Mouse (Mus musculus) T-helper 17 cell (primary cell): ENCODE measurements at regions not wholly inside any gene's neighbourhood (a gene's known extent, or its start where the extent isn't known, plus 50 kb on each side); places are given as distances from the start of the nearest gene placed in this dataset.

Source experiments
- in situ Hi-C, 2 experiments: fragments of 300-600 bp; cut with MboI, MseI; formaldehyde crosslinking; loops; 1 replicate in 1 of 2; 2 replicates in 1 of 2; pipeline ENCODE4 v1.15.1; 2025; ENCODE audit warnings: high pct_unique_total_duplicates in 2 of 2

DNA sequence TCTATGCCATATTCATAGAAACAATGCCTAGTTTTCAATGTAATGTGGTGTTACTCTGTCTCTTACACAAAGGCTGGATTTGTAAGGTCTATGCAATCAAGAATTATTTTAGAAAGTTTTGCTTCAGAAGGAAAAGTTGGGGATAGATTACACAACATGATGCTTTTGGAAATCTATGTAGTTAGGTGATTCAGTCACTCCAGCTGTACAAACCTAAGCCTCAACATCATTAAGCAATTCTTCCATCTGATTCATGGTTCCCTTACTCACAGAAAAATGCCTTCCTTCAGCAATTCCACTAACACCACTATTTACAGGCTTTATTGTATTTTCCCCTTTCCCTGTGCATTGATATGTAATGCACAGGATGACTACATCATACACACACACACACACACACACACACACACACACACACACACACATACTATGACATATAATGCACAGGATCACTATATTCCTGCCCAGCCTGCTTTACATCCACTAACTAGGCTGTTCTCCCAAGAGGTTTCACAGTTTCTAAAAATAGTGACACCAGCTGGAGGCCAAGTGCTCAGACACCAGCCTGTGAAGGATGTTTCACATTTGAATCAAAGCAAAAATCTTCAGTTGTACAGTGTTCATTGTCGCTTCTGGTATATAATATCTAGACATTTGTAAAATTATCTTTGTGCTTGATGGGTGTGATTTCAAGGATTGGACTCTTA is 305.9 kb downstream of the Klf6 start:
- in situ Hi-C loops, result no loop called here

DNA sequence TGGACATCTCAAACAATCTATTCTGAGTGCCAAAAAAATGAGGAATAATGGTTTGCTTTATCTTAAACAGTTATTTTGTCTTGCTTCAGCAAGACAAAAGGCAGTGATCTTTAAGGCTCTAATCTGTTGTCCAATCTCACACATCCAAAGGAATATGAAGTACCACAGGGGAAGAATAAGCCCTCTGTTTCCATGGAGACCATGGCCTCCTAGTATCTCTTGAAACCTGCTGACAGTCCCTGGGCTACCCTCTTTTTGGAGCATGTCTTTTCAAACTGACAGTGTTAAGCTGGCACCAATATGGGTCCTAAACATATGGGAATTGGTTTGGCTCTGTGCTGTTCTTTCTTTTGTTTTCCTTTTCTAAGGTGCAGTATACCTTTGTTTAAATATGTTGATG is 311.8 kb downstream of the Klf6 start:
- in situ Hi-C loops, result no loop called here

GRCm38 (mm10) chr13:6178362-6179070 is 317.2 kb downstream of the Klf6 start:
- in situ Hi-C loops, result loop anchor here in 1 of 2 experiments (5.0 kb wide), 1 partner anchor 49 kb away; no protein-coding TSS in a partner anchor

- in situ Hi-C loops, result no loop called here
Observed at GRCm38 (mm10) chr13:6189133-6189532, 327.9 kb downstream of the Klf6 start.

DNA sequence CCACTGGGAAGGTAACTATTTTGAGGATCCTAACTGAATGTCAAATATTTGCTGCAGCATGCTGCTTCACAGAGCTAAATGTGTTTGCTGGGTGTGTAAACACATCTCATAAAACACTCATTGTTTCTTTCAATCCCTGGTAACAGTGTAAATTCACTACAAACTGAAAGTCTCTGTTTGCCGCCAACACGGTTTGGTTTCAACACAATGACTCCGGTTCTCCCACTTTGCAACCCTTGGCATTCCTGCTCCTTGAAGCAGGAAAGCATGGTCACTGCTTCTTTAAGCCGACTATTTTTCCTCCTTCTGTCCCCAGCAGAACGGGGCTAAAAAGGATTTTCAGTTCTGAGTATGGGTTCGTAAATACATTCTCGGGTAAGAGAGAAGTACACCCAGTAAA is 328.3 kb downstream of the Klf6 start:
- in situ Hi-C loops, result no loop called here

DNA sequence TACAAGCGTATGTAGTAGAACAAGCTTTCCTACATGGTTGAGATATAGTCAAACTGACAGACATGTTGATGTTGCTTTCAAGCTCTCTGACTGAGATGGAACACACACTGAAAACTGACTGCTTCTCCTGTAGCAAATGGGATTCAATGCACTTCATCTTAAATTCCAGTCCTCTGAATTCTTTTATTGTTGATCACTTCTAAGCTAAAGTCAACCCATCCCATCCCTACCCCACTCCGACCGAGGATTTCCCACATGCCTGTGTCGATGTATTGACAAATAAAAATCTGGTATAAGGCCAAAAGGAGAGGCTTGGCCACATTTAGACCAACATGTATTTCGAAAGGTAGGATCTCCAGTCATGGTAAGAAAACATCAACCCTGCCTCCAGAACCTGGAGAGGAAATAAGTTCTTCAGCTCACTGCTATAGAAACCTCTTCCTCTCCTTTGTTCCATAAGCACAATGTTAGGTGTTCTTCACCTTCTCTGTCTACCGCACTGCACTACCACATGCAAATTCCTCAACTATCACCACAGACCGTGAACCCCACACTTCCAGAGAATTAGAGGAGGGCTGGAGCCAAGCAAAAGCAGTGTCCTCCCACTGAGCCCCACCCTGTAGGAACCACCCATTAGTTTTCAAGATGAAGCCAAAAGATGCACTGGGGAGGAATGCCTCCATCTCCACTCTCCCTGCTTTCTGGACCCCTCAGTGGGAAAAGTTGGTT is 330.1 kb downstream of the Klf6 start:
- in situ Hi-C loops, result loop anchor here in 1 of 2 experiments (5.0 kb wide), 2 partner anchors 64 to 1414 kb away; no protein-coding TSS in a partner anchor

DNA sequence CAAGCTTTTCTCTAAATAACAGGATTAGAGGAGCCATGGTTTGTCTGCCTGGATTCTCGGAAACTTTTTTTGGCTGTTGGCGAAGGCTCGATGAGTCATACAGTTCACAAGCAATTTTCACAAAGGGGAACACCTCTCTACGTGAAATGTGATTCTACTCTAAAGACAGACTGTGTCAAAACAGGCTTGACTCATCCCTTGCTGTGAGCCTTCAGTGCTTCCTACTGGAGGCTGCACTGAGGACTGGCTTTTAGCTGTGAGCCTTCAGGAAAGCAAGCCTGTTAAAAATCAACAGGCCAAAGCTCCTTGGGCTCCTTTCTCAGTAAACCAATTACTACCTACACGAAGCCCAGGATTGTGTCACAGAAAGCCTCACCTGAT is 330.6 kb downstream of the Klf6 start:
- in situ Hi-C loops, result loop anchor here in 1 of 2 experiments (5.0 kb wide), 2 partner anchors 65 to 1415 kb away; no protein-coding TSS in a partner anchor

DNA sequence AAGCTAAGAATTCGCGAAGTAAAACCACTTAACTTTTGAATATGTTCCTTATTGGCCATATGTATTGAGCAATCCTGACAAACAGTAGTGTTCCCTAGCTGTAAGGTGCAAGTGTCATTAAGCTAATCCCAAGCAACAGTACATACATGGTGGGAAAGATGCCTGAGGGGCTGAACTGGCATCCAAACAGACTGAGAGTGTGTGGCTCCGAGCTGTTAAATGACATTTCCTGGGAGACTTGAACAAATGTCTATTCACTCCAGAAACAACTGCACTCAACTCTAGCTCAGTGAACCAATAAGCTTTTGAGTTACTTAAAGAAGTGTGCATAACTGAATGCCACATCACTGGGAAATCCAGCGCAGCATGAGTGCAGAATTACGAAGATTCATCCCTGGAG is 335.4 kb downstream of the Klf6 start:
- in situ Hi-C loops, result no loop called here

DNA sequence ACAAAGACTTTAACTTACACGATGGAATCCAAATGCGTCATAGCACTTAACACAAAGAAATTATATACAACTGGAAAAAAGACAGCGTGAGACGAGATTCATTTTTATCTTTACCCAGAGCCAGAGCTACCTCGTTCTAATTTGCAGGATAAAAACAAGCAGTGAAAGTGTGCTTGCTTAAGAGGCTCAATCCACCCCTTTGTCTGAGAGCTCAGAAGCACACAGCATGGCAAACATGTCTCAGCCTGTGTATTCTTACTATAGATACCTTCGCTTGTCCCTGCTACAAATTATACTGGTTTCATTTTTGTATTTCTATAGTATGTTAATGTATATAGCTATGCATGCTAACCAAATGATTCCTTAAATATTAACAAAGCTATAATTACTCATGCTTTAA is 337.8 kb downstream of the Klf6 start:
- in situ Hi-C loops, result no loop called here

- in situ Hi-C loops, result no loop called here
Observed at GRCm38 (mm10) chr13:6201516-6201915, 340.2 kb downstream of the Klf6 start.

GRCm38 (mm10) chr13:6204801-6205200 is 343.1 kb upstream of the Pitrm1 start:
- in situ Hi-C loops, result no loop called here

DNA sequence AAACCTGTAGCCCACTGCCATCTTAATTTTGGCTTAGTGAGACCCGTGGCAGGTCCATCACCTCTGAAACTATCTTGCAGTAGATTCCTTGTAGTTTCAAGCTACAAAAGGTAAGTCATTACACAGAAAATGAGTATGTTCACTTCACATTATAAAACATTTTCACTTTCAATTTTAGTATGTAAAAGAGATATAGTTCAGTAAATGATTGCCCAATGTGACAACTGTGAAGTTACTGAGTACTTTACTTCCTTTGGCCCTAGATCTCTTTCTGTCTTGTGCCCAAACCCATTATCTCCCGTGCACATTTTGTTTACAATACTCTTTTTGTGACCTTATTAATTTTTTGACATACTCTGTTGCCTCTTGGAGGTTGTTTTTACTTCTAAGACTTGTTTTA is 335.4 kb upstream of the Pitrm1 start:
- in situ Hi-C loops, result no loop called here

DNA sequence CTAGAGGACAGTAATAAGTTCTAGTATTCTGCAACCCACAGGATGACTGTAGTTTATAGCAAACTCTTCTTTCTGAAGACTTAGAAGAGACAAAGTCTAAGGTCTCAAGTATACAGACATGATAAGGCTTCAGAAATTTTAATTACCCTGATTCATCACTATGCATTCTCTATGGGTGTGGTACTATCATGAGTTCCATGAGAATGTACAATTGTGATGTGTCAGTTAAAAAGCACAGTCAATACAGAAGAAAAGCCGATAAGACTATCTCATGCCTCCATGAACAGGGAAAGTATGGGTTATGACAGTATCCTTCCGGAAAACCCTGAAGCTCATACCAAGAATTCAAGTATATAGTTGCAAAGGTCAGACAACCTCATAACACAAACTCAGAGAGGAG is 333.8 kb upstream of the Pitrm1 start:
- in situ Hi-C loops, result no loop called here

DNA sequence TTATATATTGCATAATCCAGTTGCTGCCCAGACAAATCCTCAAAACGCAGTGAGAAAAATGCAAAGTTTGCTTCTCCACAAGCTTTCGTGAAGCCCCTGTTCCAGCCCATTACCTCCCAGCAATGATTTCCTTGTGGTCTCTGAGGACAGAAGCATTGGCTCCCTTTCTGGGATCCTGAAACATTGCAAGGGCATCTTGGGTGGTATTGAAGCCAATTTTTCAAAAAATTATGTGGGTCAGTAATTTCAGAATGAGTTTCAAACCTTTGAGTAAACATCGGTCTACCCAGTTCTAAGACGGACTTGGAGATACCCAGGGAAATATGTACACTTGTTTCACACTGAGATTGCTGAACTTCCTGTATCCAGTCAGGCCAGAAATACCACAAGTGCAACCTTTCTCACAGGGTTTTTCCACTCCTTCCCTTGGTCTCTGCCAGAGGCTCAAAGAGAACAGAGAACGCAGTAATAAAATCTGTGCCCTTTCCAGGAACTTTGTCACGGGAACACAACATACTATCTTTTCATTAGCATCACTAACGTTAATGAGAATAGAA is 321.8 kb upstream of the Pitrm1 start:
- in situ Hi-C loops, result loop anchor here in 1 of 2 experiments (5.0 kb wide), 1 partner anchor 49 kb away; no protein-coding TSS in a partner anchor

GRCm38 (mm10) chr13:6228278-6228677 is 319.7 kb upstream of the Pitrm1 start:
- in situ Hi-C loops, result loop anchor here in 1 of 2 experiments (5.0 kb wide), 1 partner anchor 51 kb away; no protein-coding TSS in a partner anchor

- in situ Hi-C loops, result no loop called here
Observed at GRCm38 (mm10) chr13:6235394-6235793, 312.6 kb upstream of the Pitrm1 start.

DNA sequence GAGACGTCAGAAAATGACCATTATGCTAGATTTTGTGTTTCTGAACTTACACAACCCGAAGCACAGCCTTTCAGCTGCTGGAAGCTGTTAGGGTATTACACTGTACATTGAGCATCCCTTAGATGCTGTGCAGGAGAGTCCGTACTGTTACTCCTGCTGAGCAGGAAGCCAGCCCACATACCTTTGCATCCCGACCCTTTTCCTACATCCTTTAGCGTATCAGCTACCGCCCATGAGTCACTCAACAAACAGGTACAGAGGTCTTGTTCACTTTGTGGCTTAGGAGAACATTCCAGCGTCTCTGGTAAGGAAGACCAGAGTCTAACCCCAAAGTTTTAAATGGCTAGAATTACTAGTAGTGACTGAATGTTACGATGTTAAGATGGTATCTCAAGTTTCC is 311.4 kb upstream of the Pitrm1 start:
- in situ Hi-C loops, result no loop called here

GRCm38 (mm10) chr13:6237201-6237600 is 310.7 kb upstream of the Pitrm1 start:
- in situ Hi-C loops, result no loop called here

DNA sequence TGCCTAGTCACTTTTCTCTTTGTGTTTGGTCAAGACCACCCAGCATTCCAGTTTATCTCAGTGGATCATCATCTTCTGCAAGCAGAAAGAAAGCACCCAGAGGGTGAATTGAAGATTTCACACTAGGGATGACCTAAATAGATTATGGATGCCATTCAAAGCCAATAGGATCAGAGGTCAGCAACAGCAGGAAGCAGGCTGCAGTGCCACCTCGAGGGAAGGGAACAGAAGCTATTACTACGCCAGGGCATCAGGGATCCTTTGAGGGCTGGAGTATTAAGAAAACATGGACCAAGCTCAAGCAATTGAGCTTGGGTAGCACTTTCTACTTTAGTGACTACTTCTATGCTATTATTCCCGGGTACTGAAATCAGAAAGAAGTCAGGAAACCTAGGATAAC is 307.1 kb upstream of the Pitrm1 start:
- in situ Hi-C loops, result no loop called here

GRCm38 (mm10) chr13:6241472-6242123 is 306.4 kb upstream of the Pitrm1 start:
- in situ Hi-C loops, result no loop called here

GRCm38 (mm10) chr13:6250106-6250505 is 297.8 kb upstream of the Pitrm1 start:
- in situ Hi-C loops, result no loop called here
